Mouse (Mus musculus) spleen, postnatal 14 days (tissue): ENCODE data around the gene Plin3.

Experiments
- DNase-seq, 2 experiments: peaks; one replicate each; pipeline ENCODE4 v3.0.0; 2021 to 2022; ENCODE audit warnings: low spot score in 2 of 2

Plin3 gene

GRCm38 (mm10) chr17:56292531-56293222 lies at the start of gene Plin3:
Gene Plin3 (minus strand): TSS chr17:56292873.
- no peak for DNase-seq

GRCm38 (mm10) chr17:56340717-56341116 lies 48.0 kb upstream of the Plin3 start:
- DNase-seq, result no peak

- DNase-seq, result peak; percentile 53 to 73
Observed at GRCm38 (mm10) chr17:56338909-56339308, 46.2 kb upstream of the Plin3 start.

GRCm38 (mm10) chr17:56337791-56338190 lies 45.1 kb upstream of the Plin3 start:
- DNase-seq, result no peak

- peak in 1 of 2 experiments; percentile 43 for DNase-seq
Observed at GRCm38 (mm10) chr17:56337190-56337589, 44.5 kb upstream of the Plin3 start.

- DNase-seq, result no peak
Observed at GRCm38 (mm10) chr17:56332987-56333386, 40.3 kb upstream of the Plin3 start.

GRCm38 (mm10) chr17:56331256-56331655 lies 38.6 kb upstream of the Plin3 start:
- no peak for DNase-seq

GRCm38 (mm10) chr17:56330345-56330744 lies 37.7 kb upstream of the Plin3 start:
- no peak for DNase-seq

GRCm38 (mm10) chr17:56329267-56329666 lies 36.6 kb upstream of the Plin3 start:
- DNase-seq, result no peak

GRCm38 (mm10) chr17:56326153-56327147 lies 33.8 kb upstream of the Plin3 start:
- DNase-seq, result no peak

GRCm38 (mm10) chr17:56325450-56326152 lies 32.9 kb upstream of the Plin3 start, which contains the start of gene Kdm4b:
Gene Kdm4b (plus strand): TSS chr17:56326062.
- peak; percentile 97 for DNase-seq

GRCm38 (mm10) chr17:56324419-56324818 lies 31.7 kb upstream of the Plin3 start:
- no peak for DNase-seq

GRCm38 (mm10) chr17:56309191-56309945 lies 16.7 kb upstream of the Plin3 start:
- no peak for DNase-seq

GRCm38 (mm10) chr17:56308088-56308487 lies 15.4 kb upstream of the Plin3 start:
- no peak for DNase-seq

- DNase-seq, result peak in 1 of 2 experiments; percentile 33
Observed at GRCm38 (mm10) chr17:56305826-56306225, 13.2 kb upstream of the Plin3 start.

- DNase-seq, result no peak
Observed at GRCm38 (mm10) chr17:56305156-56305555, 12.5 kb upstream of the Plin3 start.

GRCm38 (mm10) chr17:56304718-56305117 lies 12.0 kb upstream of the Plin3 start:
- no peak for DNase-seq

- DNase-seq, result peak; percentile 96
Observed at GRCm38 (mm10) chr17:56303847-56304586, 11.3 kb upstream of the Plin3 start.

GRCm38 (mm10) chr17:56303160-56303846 lies 10.6 kb upstream of the Plin3 start, which contains the start of gene Uhrf1:
Gene Uhrf1 (plus strand): TSS chr17:56303321.
- DNase-seq, result peak; percentile 72 to 75
